Mouse (Mus musculus): ENCODE results near the gene Irx4. TPM values are rescaled to one million over a fixed set of nuclear protein-coding genes. Genes with fewer than 3 reads are reported as not detected.

Gene Irx4
- polyA plus RNA-seq, 1 experiment from 2014 or later: 0.20 TPM

GRCm38 (mm10) chr13:73310183-73310929, 50.1 kb downstream of the Irx4 start:
- Histone ChIP-seq H3K4me1 (replicated peaks; ENCODE audit: insufficient read depth, low read length) (no peaks in the 10 kb centered on the region), H3K4me3 (replicated peaks; ENCODE audit: low read depth, low read length) (no peak overlapping the region), H3K9ac (ENCODE audit: low read depth, low read length) (no peak overlapping the region), H3K9me3 (replicated peaks; ENCODE audit: low read length) (no peaks in the 10 kb centered on the region), H3K27ac (no peak overlapping the region), H3K4me2 (ENCODE audit: low read length) (no peak overlapping the region), H3K27me3 (ENCODE audit: insufficient read depth, low read length) (no peaks in the 10 kb centered on the region), H3K36me3 (ENCODE audit: insufficient read depth, low read length) (no peaks in the 10 kb centered on the region)
- peak; percentile 83 for TF ChIP-seq CTCF (IDR thresholded peaks at IDR 0.05; ENCODE audit: low read depth)
- DNase-seq (ENCODE audit: low spot score) (peak; percentile 65), ATAC-seq (replicated peaks; ENCODE audit: low FRiP score, low read depth) (peak; percentile 55; the same call in 1 of the 2 replicates)
- 12% methylated on average over 8 of the region's 8 CpGs for WGBS

Other genes starting within 250 kb of the Irx4 start
- 146 and 153 TPM in 2 replicates for gene Mrpl36, start 68.0 kb downstream of the Irx4 start, polyA plus RNA-seq (2015; fragmentation: Nextera tagmentation; extraction: Ambion mirVana)
- gene Ndufs6, start 68.1 kb downstream of the Irx4 start, polyA plus RNA-seq (2015; fragmentation: Nextera tagmentation; extraction: Ambion mirVana): 514 and 552 TPM in 2 replicates
- 21.8 and 23.6 TPM in 2 replicates for gene Lpcat1, start 206.7 kb downstream of the Irx4 start, polyA plus RNA-seq (2015; fragmentation: Nextera tagmentation; extraction: Ambion mirVana)

Data from kidney, postnatal 0 days (tissue).